Mouse (Mus musculus) kidney, postnatal 25 days (tissue): ENCODE data around the gene Golt1a.

ENCODE experiments used
- DNase-seq, 2 experiments: peaks; one replicate each; pipeline ENCODE4 v3.0.0; 2021; ENCODE audit warnings: mixed read lengths in 2 of 2

Gene Golt1a

DNA sequence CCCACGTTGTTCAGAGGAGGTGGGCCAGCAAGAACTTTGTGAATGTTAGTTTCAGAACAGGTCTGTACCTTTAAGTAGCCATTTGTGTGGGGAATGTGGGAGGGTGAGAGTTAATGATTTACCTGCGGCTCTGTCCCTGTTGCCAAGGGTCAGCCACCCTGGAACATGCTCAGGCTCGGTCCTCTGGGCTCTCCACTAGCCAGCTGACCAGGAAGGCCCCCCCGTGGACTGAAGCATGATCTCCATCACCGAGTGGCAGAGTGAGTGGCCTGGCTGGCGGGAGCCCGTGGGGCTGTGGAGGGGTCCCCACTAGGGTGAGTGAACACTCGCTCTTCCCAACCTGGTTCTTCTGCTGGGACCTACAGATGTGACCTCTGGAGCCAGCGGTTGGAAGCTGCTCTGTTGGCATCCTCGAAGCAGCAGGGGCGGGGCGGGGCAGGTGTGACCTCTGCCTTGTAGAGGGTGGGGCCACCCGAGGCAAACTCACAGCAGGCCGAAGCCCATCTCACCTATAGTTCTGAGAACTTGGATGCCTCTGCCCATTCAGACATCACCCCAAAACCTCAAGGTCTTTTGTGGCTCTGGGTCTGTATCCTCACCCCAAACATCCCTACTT lies at the start of gene Golt1a:
Gene Golt1a (plus strand): TSS at position 149 of the 616 bp plus-strand sequence.
- DNase-seq = peak; percentile 88 to 95

- DNase-seq = no peak
Measured at GRCm38 (mm10) chr1:133262628-133263027, 47.0 kb upstream of the Golt1a start.

- DNase-seq = no peak
Measured at GRCm38 (mm10) chr1:133263134-133263533, 46.5 kb upstream of the Golt1a start.

GRCm38 (mm10) chr1:133264367-133264766 lies 45.2 kb upstream of the Golt1a start:
- DNase-seq = no peak

GRCm38 (mm10) chr1:133265114-133265766 lies 44.4 kb upstream of the Golt1a start:
- peak; percentile 78 to 89 for DNase-seq

GRCm38 (mm10) chr1:133267094-133267493 lies 42.5 kb upstream of the Golt1a start:
- no peak for DNase-seq

DNA sequence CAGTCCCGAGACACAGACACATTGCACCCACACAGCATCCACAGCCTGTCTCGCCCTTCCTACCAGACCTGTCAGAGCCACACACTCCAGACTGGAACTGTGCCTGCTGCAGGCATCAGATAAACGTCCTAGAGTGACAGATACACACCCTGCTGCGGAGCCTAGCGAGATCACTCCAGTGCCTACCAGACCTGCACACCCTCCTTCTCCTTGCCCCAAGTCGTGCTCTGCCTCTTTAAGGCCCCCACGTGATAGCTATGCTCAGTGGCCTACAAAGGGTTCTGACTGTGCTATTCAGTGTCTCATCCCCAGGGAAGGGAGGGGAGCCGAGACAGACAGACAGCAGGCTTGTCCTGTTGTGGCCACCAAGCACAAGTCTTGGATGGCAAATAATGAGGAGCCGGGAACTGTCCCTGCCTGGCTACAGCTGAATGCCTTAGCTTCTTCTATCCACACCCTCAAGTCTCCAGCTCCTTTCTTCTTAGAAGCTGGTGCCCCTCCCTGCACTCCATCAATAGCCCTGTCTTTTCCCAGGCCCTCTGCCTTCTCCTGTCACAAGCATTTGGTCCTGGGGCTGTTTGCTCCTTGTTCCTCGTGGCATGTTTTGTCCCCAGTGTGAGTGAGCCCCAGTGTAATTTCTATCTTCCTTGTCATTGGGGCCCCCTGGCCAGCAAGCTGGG lies 41.6 kb upstream of the Golt1a start:
- DNase-seq = no peak

- no peak for DNase-seq
Measured at GRCm38 (mm10) chr1:133268503-133268902, 41.1 kb upstream of the Golt1a start.

GRCm38 (mm10) chr1:133270336-133270735 lies 39.3 kb upstream of the Golt1a start:
- DNase-seq = no peak

DNA sequence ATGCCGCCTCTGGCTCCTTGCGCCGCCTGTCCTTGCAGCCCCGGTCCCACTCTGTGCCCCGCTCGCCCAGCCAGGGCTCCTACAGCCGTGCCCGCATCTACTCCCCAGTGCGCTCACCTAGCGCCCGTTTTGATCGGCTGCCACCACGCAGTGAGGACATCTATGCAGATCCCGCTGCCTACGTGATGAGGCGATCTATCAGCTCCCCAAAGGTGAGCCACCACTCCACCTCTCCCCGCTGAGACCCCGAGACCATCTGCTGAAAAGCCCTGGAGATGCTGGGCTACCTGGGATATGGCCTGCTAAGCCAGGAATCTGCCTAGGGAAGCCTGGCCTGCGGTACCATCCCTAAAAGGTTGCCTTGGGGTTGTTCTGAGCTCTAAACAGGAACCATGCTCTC lies 35.4 kb upstream of the Golt1a start:
- DNase-seq = no peak

DNA sequence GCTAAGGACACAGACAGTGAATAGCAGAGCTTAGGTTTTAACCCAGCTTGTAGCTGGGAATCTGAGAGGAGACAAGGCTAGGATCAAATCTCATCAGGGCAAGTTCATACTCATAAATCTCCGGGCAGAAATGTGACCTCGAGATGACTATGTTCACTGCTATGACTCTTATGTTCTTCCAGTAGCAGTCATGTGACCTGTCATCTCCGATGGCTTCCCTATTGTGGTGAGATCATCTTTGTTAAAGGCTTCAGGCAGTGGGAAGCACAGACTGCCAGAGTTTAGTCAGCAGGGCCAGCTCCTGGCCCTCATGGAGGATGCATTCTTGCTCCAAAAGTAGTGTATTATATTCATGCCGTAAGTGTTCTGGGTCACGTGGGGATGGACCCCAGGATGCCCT lies 32.6 kb upstream of the Golt1a start:
- no peak for DNase-seq

- no peak for DNase-seq
Measured at GRCm38 (mm10) chr1:133278539-133278938, 31.1 kb upstream of the Golt1a start.

GRCm38 (mm10) chr1:133278946-133279631 lies 30.5 kb upstream of the Golt1a start:
- DNase-seq = no peak

GRCm38 (mm10) chr1:133279632-133280093 lies 29.9 kb upstream of the Golt1a start:
- no peak for DNase-seq

- DNase-seq = no peak
Measured at GRCm38 (mm10) chr1:133280537-133280936, 29.1 kb upstream of the Golt1a start.

DNA sequence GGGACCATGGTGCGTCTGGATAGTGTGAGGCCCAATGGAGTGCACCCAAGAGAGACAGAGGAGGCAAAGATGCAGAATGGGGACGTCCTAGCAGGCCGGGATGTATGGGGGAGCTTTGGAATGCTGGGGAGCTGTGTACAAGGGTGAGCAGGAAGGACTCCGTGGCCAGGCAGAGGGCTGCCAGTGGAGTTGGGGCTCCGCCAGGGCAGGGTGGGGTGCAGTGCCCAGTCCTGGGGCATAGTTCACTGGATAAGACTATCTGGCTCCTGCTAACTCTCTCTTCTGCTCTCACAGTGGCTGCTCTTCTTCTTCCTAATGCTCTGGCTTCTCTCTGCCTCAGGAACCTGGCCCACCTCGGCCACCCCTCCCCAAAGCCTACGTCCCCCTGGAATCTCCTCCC lies 23.7 kb upstream of the Golt1a start:
- peak; percentile 70 to 87 for DNase-seq

- no peak for DNase-seq
Measured at GRCm38 (mm10) chr1:133287051-133287450, 22.5 kb upstream of the Golt1a start.

- peak; percentile 51 to 81 for DNase-seq
Measured at GRCm38 (mm10) chr1:133287880-133288279, 21.7 kb upstream of the Golt1a start.

DNA sequence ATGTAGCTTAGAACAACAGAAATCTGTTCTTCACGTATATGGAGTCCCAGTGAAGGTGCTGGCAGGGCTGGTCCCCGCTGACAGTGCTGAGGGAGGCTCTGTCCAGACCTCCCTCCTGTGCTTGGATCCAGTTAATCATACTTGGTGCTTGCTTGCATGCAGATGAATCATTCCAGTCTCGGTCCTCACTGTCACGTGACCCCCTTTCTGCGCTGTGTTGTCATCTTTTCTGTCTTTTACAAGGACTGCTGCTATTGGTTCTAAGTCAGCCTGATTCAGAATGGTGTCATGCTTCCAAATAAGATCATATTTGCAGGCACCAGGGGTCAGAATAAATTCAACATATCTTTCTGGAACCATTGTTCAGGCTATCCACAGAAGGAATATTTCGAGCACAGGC lies 17.7 kb upstream of the Golt1a start:
- no peak for DNase-seq

- DNase-seq = no peak
Measured at GRCm38 (mm10) chr1:133292608-133293007, 17.0 kb upstream of the Golt1a start.

GRCm38 (mm10) chr1:133296376-133296775 lies 13.2 kb upstream of the Golt1a start:
- DNase-seq = no peak

GRCm38 (mm10) chr1:133298816-133299215 lies 10.8 kb upstream of the Golt1a start:
- DNase-seq = no peak

GRCm38 (mm10) chr1:133302540-133302939 lies 7.1 kb upstream of the Golt1a start:
- DNase-seq = peak; percentile 77 to 83
